Mouse (Mus musculus) MEL-GATA-1-ER (cell line): Measurements from ENCODE around the gene 9530003J23Rik.

Source experiments
- DNase-seq: peaks from one replicate; pipeline ENCODE4 v3.0.0-alpha.2; 2012; ENCODE audit warnings: low read depth; ENCODE audit errors: extremely low read depth

The 9530003J23Rik gene

DNA sequence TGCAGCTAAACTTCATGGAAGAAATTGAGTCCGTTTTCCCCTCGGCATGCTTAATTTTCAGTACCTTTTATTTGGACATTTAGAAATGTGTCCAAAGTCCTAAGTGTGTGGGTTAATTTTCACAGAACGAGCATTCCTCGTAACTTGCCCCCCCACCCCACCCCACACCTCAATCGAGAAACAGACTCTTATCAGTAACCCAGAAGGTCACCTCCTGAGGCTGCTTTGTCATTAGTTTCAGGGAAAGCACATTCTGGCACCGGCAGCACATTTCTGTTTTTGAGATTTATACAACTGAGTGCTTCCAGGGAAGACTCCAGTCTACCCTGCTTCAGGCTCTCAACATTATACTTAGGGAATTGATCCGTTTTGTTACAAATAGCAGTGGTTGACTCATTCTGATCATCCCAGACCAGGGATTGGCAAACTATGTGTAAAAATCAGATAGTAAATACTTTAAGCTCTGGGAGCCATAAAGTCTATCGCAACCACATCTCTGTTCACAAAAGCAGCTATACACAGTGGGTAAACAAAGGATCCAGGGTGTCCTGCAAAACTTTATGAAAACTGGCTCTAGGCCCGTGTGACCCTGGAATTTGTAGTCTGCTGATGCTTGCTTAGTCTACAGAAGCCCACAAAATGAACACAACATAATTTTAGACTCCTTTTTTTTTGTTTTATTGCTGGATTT is 53.0 kb downstream of the 9530003J23Rik start:
- DNase-seq: no peak
